Mouse (Mus musculus) heart, postnatal 10 days (tissue): Measurements from ENCODE around the gene Gm13084. TPM values are rescaled to one million over a fixed set of nuclear protein-coding genes. Genes with fewer than 3 reads are reported as not detected.
"Not testable (repeated sequence)": the region's sequence is repeated elsewhere in the genome, so short reads cannot be mapped to it uniquely, and the experiment has no call there.

Source experiments
- DNase-seq, 2 experiments: peaks; one replicate each; pipeline ENCODE4 v3.0.0; 2021
- intact Hi-C: fragments of 180-260 bp; cut with DNase I; formaldehyde crosslinking; loops from one replicate; pipeline ENCODE4 v1.15.1; 2025
- total RNA-seq, 2 experiments: library from RNA; stranded (reverse); gene quantifications; 2 replicates each; pipeline ENCODE4 v1.2.3; 2021

The Gm13084 gene
- not detected for total RNA-seq

GRCm38 (mm10) chr4:143815993-143816392, at the start of gene Gm13084:
TSS of gene Gm13084 (minus strand) at chr4:143816093.
- intact Hi-C loops: no loop called here
- no peak for DNase-seq

GRCm38 (mm10) chr4:143846197-143846596, 30.3 kb upstream of the Gm13084 start, which contains the start of gene Gm13103:
TSS of gene Gm13103 (plus strand) at chr4:143846497.
- DNase-seq, intact Hi-C loops: not testable (repeated sequence)

- DNase-seq, intact Hi-C loops: not testable (repeated sequence)
Measured at GRCm38 (mm10) chr4:143789052-143789451, 26.8 kb downstream of the Gm13084 start, which contains the start of gene Gm13023. TSS of gene Gm13023 (plus strand) at chr4:143789352.

Other genes starting within 250 kb of the Gm13084 start
- gene Gm13083, start 201.1 kb downstream of the Gm13084 start, total RNA-seq: not detected
- not detected for gene Gm13088, start 158.8 kb downstream of the Gm13084 start, total RNA-seq
- not detected for gene Gm13089, start 113.4 kb downstream of the Gm13084 start, total RNA-seq
- not detected for gene Gm13078, start 96.6 kb downstream of the Gm13084 start, total RNA-seq
- not detected for gene Gm13023, start 26.7 kb downstream of the Gm13084 start, total RNA-seq
- gene Gm13103, start 30.4 kb upstream of the Gm13084 start, total RNA-seq: not detected
- gene Pramef6, start 84.3 kb upstream of the Gm13084 start, total RNA-seq: not detected
- gene Pramef25, start 134.9 kb upstream of the Gm13084 start, total RNA-seq: not detected
- not detected for gene Gm13101, start 150.9 kb upstream of the Gm13084 start, total RNA-seq
- gene Pramef17, start 178.3 kb upstream of the Gm13084 start, total RNA-seq: not detected
- gene Pramel4, start 243.0 kb upstream of the Gm13084 start, total RNA-seq: not detected